In genomic region chr7:92774741-92775140, GRCm38 (mm10) we compare ENCODE assay signal across 14 mouse cellular contexts.
"Had no signal": no experiment of that assay in that cellular context is flagged by ENCODE, and none has a peak within 500 bp of the region (broad histone marks: within the 10 kb centered on the region; RNA-seq: fewer than 3 reads in every experiment).

No protein-coding gene starts in this region.

- H3K4me1 ChIP-seq: liver, embryonic 15.5 days had no signal

- ATAC-seq: midbrain, embryonic 15.5 days had no signal

- H3K9me3 ChIP-seq: limb, embryonic 13.5 days; liver, embryonic 15.5 days; midbrain, embryonic 10.5 days; midbrain, embryonic 15.5 days; neural tube, embryonic 13.5 days had no signal

- H3K27me3 ChIP-seq: limb, embryonic 13.5 days; liver, embryonic 15.5 days; midbrain, embryonic 15.5 days; neural tube, embryonic 13.5 days had no signal

- H3K9ac ChIP-seq: limb, embryonic 13.5 days; liver, embryonic 15.5 days; midbrain, embryonic 15.5 days; neural tube, embryonic 13.5 days had no signal

- H3K4me3 ChIP-seq: limb, embryonic 13.5 days; liver, embryonic 15.5 days; midbrain, embryonic 10.5 days; midbrain, embryonic 15.5 days; neural tube, embryonic 13.5 days had no signal

- DNase-seq: kidney, adult 8-10 months; kidney, postnatal 36 days; layer of hippocampus, adult 9-11 months; lung, adult 2 months; lung, postnatal 14 days; right cerebral cortex, postnatal 25 days; thymus, postnatal 36 days had no signal

- H3K27ac ChIP-seq: kidney, postnatal 0 days; limb, embryonic 13.5 days; liver, embryonic 15.5 days; midbrain, embryonic 10.5 days; midbrain, embryonic 15.5 days; neural tube, embryonic 13.5 days had no signal

- H3K4me2 ChIP-seq: limb, embryonic 13.5 days; liver, embryonic 11.5 days; liver, embryonic 15.5 days; midbrain, embryonic 15.5 days; neural tube, embryonic 13.5 days had no signal

- H3K36me3 ChIP-seq: limb, embryonic 13.5 days; liver, embryonic 15.5 days; midbrain, embryonic 10.5 days; midbrain, embryonic 15.5 days; neural tube, embryonic 13.5 days had no signal
